Mouse (Mus musculus) c-Kit-negative CD71-positive TER-119-positive erythroid progenitor cells, embryonic 14.5 days (primary cell): ENCODE results near the gene Cd2ap.
A peak's percentile ranks its signal among the peaks of the same experiment; 100 is the strongest.
"Not testable (repeated sequence)": the region's sequence is repeated elsewhere in the genome, so short reads cannot be mapped to it uniquely, and the experiment has no call there.

Experiments
- DNase-seq: peaks from one replicate; pipeline ENCODE4 v3.0.0-alpha.2; 2013; ENCODE audit warnings: low read depth, low spot score

Cd2ap gene

GRCm38 (mm10) chr17:42876001-42876903 lies at the start of gene Cd2ap:
TSS of gene Cd2ap (minus strand) at chr17:42876665.
- peak; percentile 85 for DNase-seq

- no peak for DNase-seq
Observed at GRCm38 (mm10) chr17:42924731-42925130, 48.3 kb upstream of the Cd2ap start.

GRCm38 (mm10) chr17:42918810-42919209 lies 42.3 kb upstream of the Cd2ap start:
- DNase-seq, result no peak

- no peak for DNase-seq
Observed at GRCm38 (mm10) chr17:42914726-42915125, 38.3 kb upstream of the Cd2ap start.

- DNase-seq, result no peak
Observed at GRCm38 (mm10) chr17:42912193-42912592, 35.7 kb upstream of the Cd2ap start.

- DNase-seq, result no peak
Observed at GRCm38 (mm10) chr17:42910476-42910875, 34.0 kb upstream of the Cd2ap start.

GRCm38 (mm10) chr17:42909376-42909775 lies 32.9 kb upstream of the Cd2ap start:
- no peak for DNase-seq

GRCm38 (mm10) chr17:42908744-42909370 lies 32.4 kb upstream of the Cd2ap start:
- no peak for DNase-seq

GRCm38 (mm10) chr17:42908136-42908535 lies 31.7 kb upstream of the Cd2ap start:
- DNase-seq, result no peak

- DNase-seq, result not testable (repeated sequence)
Observed at GRCm38 (mm10) chr17:42906456-42906855, 30.0 kb upstream of the Cd2ap start.

GRCm38 (mm10) chr17:42905919-42906318 lies 29.5 kb upstream of the Cd2ap start:
- DNase-seq, result no peak

GRCm38 (mm10) chr17:42900795-42901194 lies 24.3 kb upstream of the Cd2ap start:
- no peak for DNase-seq

GRCm38 (mm10) chr17:42887282-42887707 lies 10.8 kb upstream of the Cd2ap start:
- DNase-seq, result no peak

- no peak for DNase-seq
Observed at GRCm38 (mm10) chr17:42885091-42885501, 8.6 kb upstream of the Cd2ap start.

GRCm38 (mm10) chr17:42884382-42884781 lies 7.9 kb upstream of the Cd2ap start:
- DNase-seq, result peak; percentile 47

GRCm38 (mm10) chr17:42883769-42884168 lies 7.3 kb upstream of the Cd2ap start:
- peak; percentile 66 for DNase-seq

GRCm38 (mm10) chr17:42883315-42883714 lies 6.8 kb upstream of the Cd2ap start:
- DNase-seq, result peak; percentile 50

GRCm38 (mm10) chr17:42882873-42883272 lies 6.4 kb upstream of the Cd2ap start:
- DNase-seq, result no peak

GRCm38 (mm10) chr17:42876904-42877425 lies 500 bp upstream of the Cd2ap start:
- no peak for DNase-seq

- DNase-seq, result no peak
Observed at GRCm38 (mm10) chr17:42875571-42876000, 879 bp downstream of the Cd2ap start.

GRCm38 (mm10) chr17:42875015-42875414 lies 1.4 kb downstream of the Cd2ap start:
- no peak for DNase-seq

- no peak for DNase-seq
Observed at GRCm38 (mm10) chr17:42870465-42870864, 6.0 kb downstream of the Cd2ap start.
